Mouse (Mus musculus): ENCODE data around the gene Olfr1424.

DNA sequence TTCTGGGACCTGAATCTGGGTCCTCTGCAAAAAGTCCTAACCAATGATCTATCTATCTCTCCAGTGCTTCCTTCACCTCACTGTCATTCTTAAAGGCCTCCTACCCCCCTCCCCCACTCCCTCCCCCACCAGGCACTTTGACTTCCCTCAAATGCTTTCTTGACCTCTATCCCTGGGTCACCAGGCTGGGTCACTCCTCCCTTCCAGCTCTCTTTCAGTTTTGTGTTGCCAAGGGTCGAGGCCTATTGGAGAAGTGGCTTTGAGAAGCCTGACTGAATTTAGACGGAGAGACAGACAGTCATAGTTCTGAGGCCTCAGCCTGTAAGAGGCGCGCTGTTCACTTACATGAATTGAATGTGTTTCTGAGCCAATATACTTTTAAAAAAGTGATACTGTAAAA, 46.3 kb downstream of the Olfr1424 start:
- TF ChIP-seq CTCF (IDR thresholded peaks at IDR 0.05; ENCODE audit: low read depth, low read length) (no peak), POLR2A (IDR thresholded peaks at IDR 0.05; ENCODE audit: borderline replicate concordance, low read depth, low read length) (no peak)

All from bone marrow macrophage, adult 2 months (primary cell).